Mouse (Mus musculus) duodenum, adult 2 months (tissue): Measurements from ENCODE around the gene Cd8a. TPM values are rescaled to one million over a fixed set of nuclear protein-coding genes. Genes with fewer than 3 reads are reported as not detected.

Experiments
- polyA plus RNA-seq: library from polyadenylated mRNA; depleted of rRNA; stranded (reverse); fragments of >200 nt; gene quantifications from 2 replicates; pipeline ENCODE4 v1.2.3, GENCODE M21; 2012; ENCODE audit warnings: low replicate concordance; rRNA removed

The Cd8a gene
- polyA plus RNA-seq = 1.9 and 4.3 TPM in 2 replicates

GRCm38 (mm10) chr6:71373249-71373775 lies at the start of gene Cd8a:
Gene Cd8a (plus strand): TSS chr6:71373427.

Other genes with a start within 250 kb of the Cd8a start
- 14.7 and 27.9 TPM in 2 replicates for gene Thnsl2, start 229.0 kb upstream of the Cd8a start, polyA plus RNA-seq
- gene Fabp1, start 173.6 kb upstream of the Cd8a start, polyA plus RNA-seq = 125 and 135 TPM in 2 replicates
- 2.3 and 2.7 TPM in 2 replicates for gene Krcc1, start 101.8 kb upstream of the Cd8a start, polyA plus RNA-seq
- gene Smyd1, start 51.2 kb upstream of the Cd8a start, polyA plus RNA-seq = 0.05 TPM in 1 of 2 replicates, not detected in the other
- 0.20 and 1.6 TPM in 2 replicates for gene Cd8b1, start 50.6 kb upstream of the Cd8a start, polyA plus RNA-seq
- gene Rmnd5a, start 67.2 kb downstream of the Cd8a start, polyA plus RNA-seq = 8.9 and 11.6 TPM in 2 replicates
- 28.4 and 57.2 TPM in 2 replicates for gene Rnf103, start 120.5 kb downstream of the Cd8a start, polyA plus RNA-seq
- 10.2 and 12.7 TPM in 2 replicates for gene Chmp3, start 170.4 kb downstream of the Cd8a start, polyA plus RNA-seq